ENCODE assay signal across 20 mouse cellular contexts in genomic region chr10:126904221-126904620, GRCm38 (mm10). TPM values are rescaled to one million over a fixed set of nuclear protein-coding genes. Genes with fewer than 3 reads are reported as not detected.
DNase-seq lines count a peak whose midpoint lies in the region; ATAC-seq lines count a peak whose summit lies in the region.
"Had no signal": no experiment of that assay in that cellular context is flagged by ENCODE, and none has a peak within 500 bp of the region (broad histone marks: within the 10 kb centered on the region; RNA-seq: fewer than 3 reads in every experiment).

No protein-coding gene starts in this region.

- DNase-seq in CD4-positive, CD25-positive, alpha-beta regulatory T cell, adult 2 months (ENCODE audit: low read depth, low spot score), result peak; percentile 43
- DNase-seq in liver, result peak; percentile 41
- DNase-seq in thymus, postnatal 0 days (ENCODE audit: low spot score), result peak; percentile 42
- no peak for DNase-seq in thymus, adult 18-20 months
- DNase-seq in hindbrain, embryonic 10.5 days (ENCODE audit: low spot score), result no peak
- DNase-seq in gastrocnemius, postnatal 25 days, result no peak
- DNase-seq: adrenal gland, postnatal 25 days; gastrocnemius, postnatal 14 days; heart, postnatal 36 days; kidney, adult 2 months had no signal

- ATAC-seq in CD4-positive, CD25-positive, alpha-beta regulatory T cell, adult 4 months, result no peak
- no peak for ATAC-seq in liver, embryonic 12.5 days
- ATAC-seq: hindbrain, postnatal 0 days had no signal

- H3K27me3 ChIP-seq in liver, embryonic 12.5 days (replicated peaks), result no peaks in the 10 kb centered on the region
- H3K27me3 ChIP-seq in hindbrain, embryonic 10.5 days (ENCODE audit: insufficient read depth, poor library complexity, severe bottlenecking), result 0 out of 2 replicates have a peak, but pooled peaks cover 5% of the 10 kb centered on the region
- H3K27me3 ChIP-seq: embryonic facial prominence, embryonic 13.5 days; limb, embryonic 13.5 days; lung, embryonic 15.5 days; neural tube, embryonic 13.5 days; stomach, embryonic 15.5 days had no signal

- WGBS in liver, embryonic 12.5 days (ENCODE audit: insufficient replicate concordance), result 26% methylated on average over 5 of the region's 5 CpGs
- 30% methylated on average over 5 of the region's 5 CpGs for WGBS in hindbrain, embryonic 10.5 days

- H3K36me3 ChIP-seq in liver, embryonic 12.5 days, result no peaks in the 10 kb centered on the region
- 0 out of 2 replicates have a peak, but pooled peaks cover under 1% of the 10 kb centered on the region for H3K36me3 ChIP-seq in hindbrain, embryonic 10.5 days
- H3K36me3 ChIP-seq: embryonic facial prominence, embryonic 13.5 days; heart, embryonic 12.5 days; limb, embryonic 13.5 days; lung, embryonic 15.5 days; neural tube, embryonic 13.5 days; stomach, embryonic 15.5 days had no signal

- H3K4me2 ChIP-seq in liver, embryonic 12.5 days, result no peak overlapping the region
- H3K4me2 ChIP-seq: embryonic facial prominence, embryonic 13.5 days; heart, embryonic 12.5 days; limb, embryonic 13.5 days; lung, embryonic 15.5 days; neural tube, embryonic 13.5 days; stomach, embryonic 15.5 days had no signal

- peaks cover 31% of the 10 kb centered on the region for H3K4me1 ChIP-seq in liver, embryonic 12.5 days
- peaks cover 16% of the 10 kb centered on the region for H3K4me1 ChIP-seq in hindbrain, embryonic 10.5 days (replicated peaks)

- 0 out of 2 replicates have a peak, but pooled peaks cover 3% of the 10 kb centered on the region for H3K9me3 ChIP-seq in liver, embryonic 12.5 days (replicated peaks)
- H3K9me3 ChIP-seq in hindbrain, embryonic 10.5 days, result no peaks in the 10 kb centered on the region
- H3K9me3 ChIP-seq: embryonic facial prominence, embryonic 13.5 days; G1E; limb, embryonic 13.5 days; lung, embryonic 15.5 days; stomach, embryonic 15.5 days had no signal

- no peak overlapping the region for H3K27ac ChIP-seq in liver, embryonic 12.5 days
- H3K27ac ChIP-seq in hindbrain, embryonic 10.5 days, result no peak overlapping the region
- H3K27ac ChIP-seq: embryonic facial prominence, embryonic 13.5 days; hindbrain, postnatal 0 days; limb, embryonic 13.5 days; lung, embryonic 15.5 days; neural tube, embryonic 13.5 days; stomach, embryonic 15.5 days had no signal

- no peak overlapping the region for H3K9ac ChIP-seq in liver, embryonic 12.5 days
- H3K9ac ChIP-seq: embryonic facial prominence, embryonic 13.5 days; heart, embryonic 12.5 days; limb, embryonic 13.5 days; lung, embryonic 15.5 days; neural tube, embryonic 13.5 days; stomach, embryonic 15.5 days had no signal

- H3K4me3 ChIP-seq in liver, embryonic 12.5 days, result no peak overlapping the region
- H3K4me3 ChIP-seq in hindbrain, embryonic 10.5 days, result no peak overlapping the region
- H3K4me3 ChIP-seq: embryonic facial prominence, embryonic 13.5 days; heart, embryonic 12.5 days; limb, embryonic 13.5 days; lung, embryonic 15.5 days; neural tube, embryonic 13.5 days; stomach, embryonic 15.5 days had no signal

RNA-seq across cellular contexts. Expression of gene Atp23, which starts 3.1 kb away (rescaled TPM):
- 1 to 10 TPM; 2.7 to 6.1 TPM for polyA plus RNA-seq in CD4-positive, CD25-positive, alpha-beta regulatory T cell, adult 4 months (2017; shearing (Covaris generic))
- 13.9 and 14.4 TPM in 2 replicates for polyA plus RNA-seq in liver, embryonic 12.5 days (2016; fragmentation: Nextera tagmentation; extraction: Ambion mirVana)
- 15.8 and 17.5 TPM in 2 replicates for polyA plus RNA-seq in thymus, postnatal 0 days (2015; fragmentation: Nextera tagmentation; extraction: Ambion mirVana)
- polyA plus RNA-seq in hindbrain, embryonic 10.5 days (2016; fragmentation: Nextera tagmentation; extraction: Ambion mirVana), result 15.4 and 19.5 TPM in 2 replicates
- 1 to 10 TPM; 2.5 to 2.6 TPM for total RNA-seq in gastrocnemius, postnatal 25 days (2021)

Comparison
In these comparisons a context has a peak if more than half of its experiments do, and no peak if none do; other contexts are left out.
1. DNase-seq: peak in CD4-positive, CD25-positive, alpha-beta regulatory T cell, adult 2 months (single experiment), liver (single experiment) and thymus, postnatal 0 days (single experiment); none in thymus, adult 18-20 months (0 of 2), hindbrain, embryonic 10.5 days (single experiment) and gastrocnemius, postnatal 25 days (single experiment).